Mouse (Mus musculus): ENCODE measurements at regions not wholly inside any gene's neighbourhood (a gene's known extent, or its start where the extent isn't known, plus 50 kb on each side); places are given as distances from the start of the nearest gene placed in this dataset.

DNA sequence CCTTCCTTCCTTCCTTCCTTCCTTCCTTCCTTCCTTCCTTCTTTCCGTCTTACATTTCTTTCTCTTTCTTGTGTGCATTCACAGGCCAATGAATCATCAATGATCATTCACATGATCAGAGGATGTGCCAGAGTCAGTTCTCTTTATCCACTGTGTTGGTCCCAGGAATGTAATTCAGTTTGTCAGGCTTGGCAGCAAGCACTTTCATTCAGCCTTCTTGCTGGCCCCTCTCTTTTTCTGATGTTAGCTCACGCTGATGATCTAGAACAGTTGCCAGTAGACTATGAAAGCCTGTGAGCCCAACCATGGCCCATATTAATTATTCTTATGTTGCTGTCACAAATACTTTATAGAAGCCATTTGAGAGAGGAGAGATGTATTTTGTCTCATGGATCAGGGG, 127.4 kb downstream of the 4933412E24Rik start:
- Histone ChIP-seq H3K27ac (ENCODE audit: control insufficient read depth, low read depth, low read length) (no peak overlapping the region), H3K4me1 (ENCODE audit: control insufficient read depth in 1 of 2, insufficient read depth in 2 of 2, low read length in 2 of 2) (no peaks in the 10 kb centered on the region), H3K4me3 (ENCODE audit: control insufficient read depth in 1 of 2, insufficient read depth in 1 of 2, low read depth in 2 of 2, low read length in 2 of 2) (no peak overlapping the region), H3K27me3 (ENCODE audit: control insufficient read depth in 1 of 2, insufficient read depth in 2 of 2, low read length in 2 of 2) (no peaks in the 10 kb centered on the region), H3K79me2 (ENCODE audit: control insufficient read depth, insufficient read depth, low read length, poor library complexity) (no peaks in the 10 kb centered on the region), H3K36me3 (ENCODE audit: control insufficient read depth in 1 of 2, insufficient read depth in 2 of 2, low read length in 2 of 2) (no peaks in the 10 kb centered on the region), H3K9me3 (replicated peaks; ENCODE audit: insufficient read depth, low read length) (no peaks in the 10 kb centered on the region), H3K9ac (ENCODE audit: control insufficient read depth, low read depth, low read length, poor library complexity, severe bottlenecking) (no peak overlapping the region)
- DNase-seq (ENCODE audit: low read depth, low spot score), result no peak
- no peak for TF ChIP-seq MEF2A (IDR thresholded peaks at IDR 0.05; ENCODE audit: extremely low read depth, insufficient replicate concordance, low read depth, low read length, poor library complexity, severe bottlenecking)
- TF ChIP-seq CHD1 (IDR thresholded peaks at IDR 0.05; ENCODE audit: low read depth, low read length), result no peak
- TF ChIP-seq SMC3 (IDR thresholded peaks at IDR 0.05; ENCODE audit: low read depth, low read length), result no peak
- no peak for TF ChIP-seq RCOR1 (IDR thresholded peaks at IDR 0.05; ENCODE audit: low read depth, low read length)
- no peak for TF ChIP-seq ZC3H11A (IDR thresholded peaks at IDR 0.05; ENCODE audit: low read depth, low read length)
- no peak for TF ChIP-seq USF2 (IDR thresholded peaks at IDR 0.05; ENCODE audit: borderline replicate concordance in 1 of 2, insufficient read depth in 1 of 2, low read depth in 1 of 2, low read length in 2 of 2)
- no peak for TF ChIP-seq ZKSCAN1 (IDR thresholded peaks at IDR 0.05; ENCODE audit: low read depth, low read length)
- no peak for TF ChIP-seq POLR2AphosphoS2 (IDR thresholded peaks at IDR 0.05; ENCODE audit: low read length)
- TF ChIP-seq ETS1 (IDR thresholded peaks at IDR 0.05; ENCODE audit: low read depth, low read length), result no peak
- no peak for TF ChIP-seq GABPA (IDR thresholded peaks at IDR 0.05; ENCODE audit: low read depth, low read length)
- no peak for TF ChIP-seq USF1 (IDR thresholded peaks at IDR 0.05; ENCODE audit: low read depth, low read length)
- no peak for TF ChIP-seq MAX (IDR thresholded peaks at IDR 0.05; ENCODE audit: low read length)
- TF ChIP-seq CHD2 (IDR thresholded peaks at IDR 0.05; ENCODE audit: low read length), result no peak
- TF ChIP-seq TAL1 (IDR thresholded peaks at IDR 0.05; ENCODE audit: low read length), result no peak

DNA sequence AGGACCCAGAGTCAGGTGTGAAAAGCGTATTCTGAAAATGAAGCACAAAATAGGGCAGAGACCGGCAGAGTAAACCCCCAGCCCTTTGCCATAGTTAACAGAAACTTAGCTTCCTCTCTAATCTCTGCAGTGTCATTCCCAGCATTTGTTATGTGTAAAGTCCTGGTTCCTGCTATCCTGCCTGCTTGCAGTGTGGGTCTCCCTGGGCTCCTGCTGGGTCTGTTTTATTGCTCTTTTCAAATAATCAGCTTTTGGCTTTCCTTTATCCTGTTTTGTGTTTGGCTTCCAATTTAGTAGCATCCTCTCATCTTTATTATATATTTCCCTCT, 128.3 kb downstream of the 4933412E24Rik start:
- no peak overlapping the region for H3K9ac ChIP-seq (ENCODE audit: control insufficient read depth, low read depth, low read length, poor library complexity, severe bottlenecking)
- TF ChIP-seq RCOR1 (IDR thresholded peaks at IDR 0.05; ENCODE audit: low read depth, low read length), result no peak
- no peak for TF ChIP-seq SMC3 (IDR thresholded peaks at IDR 0.05; ENCODE audit: low read depth, low read length)
- no peak for TF ChIP-seq JUND (IDR thresholded peaks at IDR 0.05; ENCODE audit: low read depth, low read length)
- no peak for TF ChIP-seq TAL1 (IDR thresholded peaks at IDR 0.05; ENCODE audit: low read length)
- no peak for TF ChIP-seq POLR2AphosphoS5 (IDR thresholded peaks at IDR 0.05; ENCODE audit: borderline replicate concordance, low read depth, low read length)
- no peak for TF ChIP-seq MAZ (IDR thresholded peaks at IDR 0.05; ENCODE audit: low read depth, low read length)
- no peak overlapping the region for H3K4me3 ChIP-seq (ENCODE audit: control insufficient read depth in 1 of 2, insufficient read depth in 1 of 2, low read depth in 2 of 2, low read length in 2 of 2)
- H3K27me3 ChIP-seq (ENCODE audit: control insufficient read depth in 1 of 2, insufficient read depth in 2 of 2, low read length in 2 of 2), result no peaks in the 10 kb centered on the region
- no peaks in the 10 kb centered on the region for H3K36me3 ChIP-seq (ENCODE audit: control insufficient read depth in 1 of 2, insufficient read depth in 2 of 2, low read length in 2 of 2)
- H3K27ac ChIP-seq (ENCODE audit: control insufficient read depth, low read depth, low read length), result no peak overlapping the region
- H3K9me3 ChIP-seq (replicated peaks; ENCODE audit: insufficient read depth, low read length), result no peaks in the 10 kb centered on the region; the same call in 1 of the 2 replicates
- no peak for DNase-seq (ENCODE audit: low read depth, low spot score)
- no peaks in the 10 kb centered on the region for H3K4me1 ChIP-seq (ENCODE audit: control insufficient read depth in 1 of 2, insufficient read depth in 2 of 2, low read length in 2 of 2)
- H3K79me2 ChIP-seq (ENCODE audit: control insufficient read depth, insufficient read depth, low read length, poor library complexity), result no peaks in the 10 kb centered on the region

Measured in MEL (cell line).